Mouse (Mus musculus): ENCODE measurements around the gene Capn15.
A peak's percentile ranks its signal among the peaks of the same experiment; 100 is the strongest.

Capn15 gene

DNA sequence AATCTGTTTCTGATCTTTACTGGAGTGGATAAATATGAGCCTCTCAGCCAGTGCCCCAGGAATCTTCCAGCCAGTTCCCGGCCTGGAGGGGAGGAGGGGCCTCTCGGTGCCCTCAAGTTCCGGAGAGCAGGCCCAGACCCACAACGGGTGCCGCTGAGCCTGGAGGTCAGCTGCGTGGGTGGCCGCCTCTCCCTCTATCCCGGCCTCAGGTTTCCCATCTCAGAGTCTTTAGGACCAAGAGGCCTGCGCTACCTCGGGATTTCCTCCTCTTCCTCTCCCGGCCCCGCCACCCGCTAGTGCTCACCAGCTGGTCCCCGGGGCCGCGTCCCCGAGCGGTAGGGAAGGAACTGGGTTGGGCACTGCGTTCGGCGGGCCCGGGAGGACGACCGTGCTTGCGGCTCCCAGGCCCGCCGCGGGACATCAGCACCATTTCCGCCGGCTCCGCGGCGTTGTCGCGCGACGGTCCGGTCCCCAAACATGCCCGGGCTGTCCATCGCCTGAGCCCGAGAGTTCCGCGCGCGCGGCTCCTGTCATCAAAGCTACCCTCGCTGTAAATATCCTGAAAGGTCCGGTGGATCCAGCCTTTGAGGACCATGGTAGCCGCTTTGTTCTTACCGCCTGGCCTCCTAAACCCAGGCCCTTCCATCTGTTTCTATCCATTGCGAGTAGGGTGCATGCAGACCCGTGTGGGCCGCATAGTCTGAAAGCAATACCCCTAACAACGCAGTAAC is 43.9 kb downstream of the Capn15 start:
- DNase-seq (ENCODE audit: low read depth, low spot score) = peak; percentile 77

DNA sequence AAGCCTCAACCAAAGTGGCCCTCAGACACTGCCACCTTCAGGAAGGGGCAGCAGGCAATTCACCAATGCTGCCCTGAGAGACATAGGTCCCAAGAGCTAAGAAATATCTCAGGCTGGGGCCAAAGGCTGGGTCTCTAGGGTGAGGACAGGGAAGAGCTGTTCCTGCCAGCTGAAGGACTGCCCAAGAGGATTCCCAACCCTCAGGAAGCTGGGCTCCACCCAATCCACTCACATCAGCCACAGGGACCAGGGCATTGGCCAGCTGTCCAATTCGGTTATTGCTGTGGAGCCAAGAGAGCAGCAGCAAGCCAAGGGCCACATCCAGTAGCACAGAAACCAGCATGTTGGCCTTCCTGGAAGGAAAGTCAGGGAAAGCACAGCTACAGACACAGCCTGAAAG is 51.1 kb downstream of the Capn15 start:
- peaks cover 11% of the 10 kb centered on the region for H3K36me3 ChIP-seq (ENCODE audit: control insufficient read depth, insufficient read depth, low read length, poor library complexity, severe bottlenecking)
- no peaks in the 10 kb centered on the region for H3K27me3 ChIP-seq (ENCODE audit: control insufficient read depth, insufficient read depth, low read length, poor library complexity, severe bottlenecking)
- no peak for DNase-seq (ENCODE audit: low read depth, low spot score)

More for the DNA sequence above, 43.9 kb downstream of the Capn15 start:
- Histone ChIP-seq H3K27me3 (ENCODE audit: control insufficient read depth, insufficient read depth, low read length, poor library complexity, severe bottlenecking) (no peaks in the 10 kb centered on the region), H3K36me3 (ENCODE audit: control insufficient read depth, insufficient read depth, low read length, poor library complexity, severe bottlenecking) (no peaks in the 10 kb centered on the region)

DNA sequence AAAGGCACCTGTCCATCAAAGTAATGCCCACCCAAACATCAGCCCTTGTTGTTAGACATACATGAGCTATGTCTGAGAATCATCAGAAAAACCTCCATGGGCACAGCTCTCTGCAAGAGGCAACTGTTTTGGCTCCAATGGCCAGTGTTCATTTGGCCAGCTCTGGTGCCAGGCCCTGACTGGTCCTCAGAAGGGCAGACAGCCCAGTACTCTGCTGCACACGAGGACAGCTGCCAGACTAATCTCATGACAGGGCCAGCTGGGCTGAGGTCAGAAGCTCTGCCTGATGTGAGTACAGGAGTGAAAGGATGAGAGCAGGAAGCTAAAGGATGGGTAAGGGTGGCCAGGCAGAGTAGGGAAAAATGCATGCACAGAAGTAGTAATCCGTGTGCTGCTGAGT is 60.2 kb downstream of the Capn15 start:
- Histone ChIP-seq H3K36me3 (ENCODE audit: control insufficient read depth, insufficient read depth, low read length, poor library complexity, severe bottlenecking) (no peaks in the 10 kb centered on the region; the same call in 1 of the 2 replicates), H3K27me3 (ENCODE audit: control insufficient read depth, insufficient read depth, low read length, poor library complexity, severe bottlenecking) (no peaks in the 10 kb centered on the region)
- DNase-seq (ENCODE audit: low read depth, low spot score) = no peak

DNA sequence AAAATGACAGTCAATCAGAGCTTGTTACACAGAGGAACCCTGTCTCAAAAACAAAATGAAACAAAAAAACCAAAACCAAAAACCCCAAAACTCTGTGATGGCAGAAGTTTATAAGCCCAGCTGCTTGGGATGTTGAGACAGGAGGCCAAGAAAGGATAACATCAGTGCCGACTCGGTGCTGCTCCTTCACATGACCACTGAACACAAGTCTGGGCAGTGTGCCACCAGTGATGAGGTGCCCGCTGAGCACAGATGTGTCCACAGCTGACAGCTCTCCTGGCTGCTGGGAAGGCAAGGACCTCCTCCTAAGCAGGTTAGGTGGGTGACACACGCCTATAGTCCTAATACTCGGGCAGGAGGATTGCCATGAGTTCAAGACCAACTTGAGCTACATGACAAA is 63.5 kb downstream of the Capn15 start:
- Histone ChIP-seq H3K36me3 (ENCODE audit: control insufficient read depth, insufficient read depth, low read length, poor library complexity, severe bottlenecking) (no peaks in the 10 kb centered on the region), H3K27me3 (ENCODE audit: control insufficient read depth, insufficient read depth, low read length, poor library complexity, severe bottlenecking) (no peaks in the 10 kb centered on the region)
- DNase-seq (ENCODE audit: low read depth, low spot score) = no peak

DNA sequence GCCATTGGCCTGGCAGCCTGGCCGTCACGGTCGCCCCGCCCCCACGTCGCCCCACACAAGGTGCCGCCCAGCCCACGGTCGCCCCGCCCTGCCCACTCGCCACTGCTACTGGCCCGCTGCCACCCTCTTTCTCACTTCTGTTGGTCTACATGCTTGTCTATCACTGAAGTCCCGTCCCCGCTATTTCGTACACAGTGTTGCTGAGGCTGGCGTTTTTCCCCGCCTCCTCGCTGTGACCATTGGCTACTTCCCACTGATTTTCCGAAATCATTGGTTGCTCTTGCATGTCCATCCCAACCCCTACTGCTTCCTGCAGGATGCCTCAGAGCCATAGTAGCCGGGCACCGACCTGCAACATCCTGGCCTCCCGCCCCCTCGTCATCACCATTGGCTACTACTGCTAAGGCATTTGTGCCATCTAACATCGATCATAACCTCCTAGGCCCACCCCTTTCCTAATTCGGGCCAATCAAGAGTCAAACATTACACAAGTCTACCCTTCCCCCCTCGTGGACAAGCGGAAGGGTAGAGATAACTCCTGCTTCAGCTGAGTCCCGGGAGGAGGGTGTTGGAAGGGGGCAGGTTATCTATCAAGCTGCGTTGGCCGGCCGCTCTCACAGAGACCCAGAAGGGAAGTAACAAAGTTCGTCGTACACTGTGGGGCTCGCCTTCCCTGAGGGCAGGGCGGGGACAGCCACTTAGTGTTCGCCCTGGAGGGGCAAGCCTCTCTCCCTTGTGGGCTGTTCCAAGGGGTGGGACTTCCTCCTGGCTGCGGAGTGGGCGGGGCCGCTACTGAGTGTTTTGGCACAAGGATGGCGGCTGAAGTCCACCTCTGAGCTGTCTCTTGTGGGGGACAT is 65.6 kb downstream of the Capn15 start:
- H3K36me3 ChIP-seq (ENCODE audit: control insufficient read depth, insufficient read depth, low read length, poor library complexity, severe bottlenecking) = no peaks in the 10 kb centered on the region
- no peaks in the 10 kb centered on the region for H3K27me3 ChIP-seq (ENCODE audit: control insufficient read depth, insufficient read depth, low read length, poor library complexity, severe bottlenecking)
- peak; percentile 100 for DNase-seq (ENCODE audit: low read depth, low spot score)

DNA sequence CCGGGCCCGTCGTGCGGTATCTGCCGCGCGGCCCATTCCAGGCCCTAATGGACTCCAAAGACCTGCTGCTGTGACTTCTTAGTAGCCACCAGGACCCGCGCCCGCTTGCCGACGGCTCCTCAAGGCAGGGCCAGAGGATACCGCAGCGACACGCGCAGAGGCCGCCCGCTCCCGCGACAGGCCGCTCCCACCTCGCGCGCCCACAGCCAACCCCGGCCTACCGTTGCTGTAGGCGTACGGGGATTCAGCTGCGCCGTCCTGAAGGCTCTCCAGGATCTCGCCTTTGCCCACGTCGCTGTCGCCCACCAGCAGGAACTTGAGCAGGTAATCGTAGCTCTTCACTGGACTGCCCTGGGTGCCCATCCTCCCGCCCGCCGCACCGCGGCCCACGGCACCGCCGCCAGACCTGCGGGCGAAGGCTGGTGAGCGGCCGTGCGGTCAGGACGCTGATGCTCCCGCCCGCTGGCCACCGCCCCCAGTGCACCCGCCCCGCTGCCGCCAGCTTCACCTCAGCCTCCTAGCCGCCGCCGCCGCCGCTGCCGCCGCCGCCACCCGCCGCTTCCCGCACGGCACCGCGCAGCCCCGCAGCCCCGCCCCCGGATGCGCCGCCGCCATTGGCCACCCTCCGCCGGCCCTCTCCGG is 66.3 kb downstream of the Capn15 start, which contains the start of gene Rab40c:
Gene Rab40c, minus strand, starts transcription at position 584 of the 642 bp plus-strand sequence.
- H3K27me3 ChIP-seq (ENCODE audit: control insufficient read depth, insufficient read depth, low read length, poor library complexity, severe bottlenecking) = no peaks in the 10 kb centered on the region

DNA sequence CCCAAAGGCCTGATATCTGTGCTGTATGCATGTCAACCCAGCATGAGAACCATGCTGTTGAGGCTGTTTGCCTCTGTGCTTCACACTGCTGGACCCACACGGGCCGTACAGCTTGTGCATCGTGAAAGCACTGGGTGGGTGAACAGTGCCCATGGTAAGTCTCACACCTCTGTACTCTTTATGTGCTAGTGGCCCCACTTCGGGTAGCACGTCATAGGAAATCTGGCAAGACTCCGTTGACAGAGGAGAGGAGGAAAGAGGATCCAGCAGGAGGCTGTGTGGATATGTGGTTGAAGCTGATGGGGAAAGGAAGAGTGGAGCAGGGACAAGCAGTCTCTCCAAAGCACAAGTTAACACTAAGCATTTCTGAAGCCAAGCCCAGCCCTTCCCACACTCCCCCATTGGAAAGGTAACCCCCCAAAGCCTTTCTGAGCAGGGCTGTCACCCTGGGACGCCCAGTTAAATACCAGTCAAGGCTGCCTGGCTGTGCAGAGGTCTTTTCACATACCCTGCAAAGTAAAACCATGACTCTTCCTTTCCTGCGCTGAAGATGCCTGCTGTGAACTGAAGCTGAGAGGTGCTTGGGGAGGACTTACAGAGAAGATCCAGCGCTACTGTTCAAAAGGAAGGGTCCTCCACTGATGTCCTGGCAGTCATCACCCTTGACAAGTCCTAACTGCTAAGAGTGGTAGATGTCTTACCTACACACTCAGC is 67.4 kb downstream of the Capn15 start:
- Histone ChIP-seq H3K27me3 (ENCODE audit: control insufficient read depth, insufficient read depth, low read length, poor library complexity, severe bottlenecking) (no peaks in the 10 kb centered on the region), H3K36me3 (ENCODE audit: control insufficient read depth, insufficient read depth, low read length, poor library complexity, severe bottlenecking) (no peaks in the 10 kb centered on the region; the same call in 1 of the 2 replicates)
- no peak for DNase-seq (ENCODE audit: low read depth, low spot score)

More for the DNA sequence above, 66.3 kb downstream of the Capn15 start, which contains the start of gene Rab40c:
- no peak for DNase-seq (ENCODE audit: low read depth, low spot score)
- no peaks in the 10 kb centered on the region for H3K36me3 ChIP-seq (ENCODE audit: control insufficient read depth, insufficient read depth, low read length, poor library complexity, severe bottlenecking)

DNA sequence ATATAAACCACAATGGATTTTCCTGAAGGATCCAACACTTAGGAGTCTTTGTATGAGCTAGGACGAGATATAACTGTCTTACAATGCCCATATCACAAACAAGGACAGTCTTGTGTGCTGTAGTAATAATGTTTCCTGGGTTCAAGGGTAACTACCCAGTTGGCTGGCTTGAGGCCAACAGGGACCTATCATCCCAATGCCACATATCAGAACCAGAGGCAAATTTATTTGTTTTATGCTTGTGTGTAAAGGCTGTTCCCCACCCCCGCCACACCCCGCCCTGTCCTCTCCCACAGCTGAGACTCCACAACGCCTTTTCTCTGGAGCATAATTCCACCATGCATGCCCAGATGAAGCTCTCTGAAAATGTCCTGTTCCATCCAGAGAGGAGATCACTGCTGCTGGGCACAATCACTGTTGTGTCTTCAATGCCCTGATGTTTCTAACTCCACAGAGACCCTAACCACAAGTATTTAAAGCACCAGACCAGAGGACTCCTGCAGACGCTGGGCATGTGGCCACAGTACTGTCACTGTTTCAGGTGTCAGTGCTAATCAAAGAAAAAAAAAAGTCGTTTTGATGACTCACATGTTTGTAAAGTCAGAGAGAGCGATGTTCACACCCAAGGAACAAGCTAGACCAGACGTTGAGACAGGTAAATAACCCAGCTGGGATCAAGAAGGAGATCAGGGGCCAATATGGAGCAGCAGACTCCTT is 68.5 kb downstream of the Capn15 start:
- Histone ChIP-seq H3K27me3 (ENCODE audit: control insufficient read depth, insufficient read depth, low read length, poor library complexity, severe bottlenecking) (no peaks in the 10 kb centered on the region), H3K36me3 (ENCODE audit: control insufficient read depth, insufficient read depth, low read length, poor library complexity, severe bottlenecking) (no peaks in the 10 kb centered on the region; the same call in 1 of the 2 replicates)
- DNase-seq (ENCODE audit: low read depth, low spot score) = no peak

DNA sequence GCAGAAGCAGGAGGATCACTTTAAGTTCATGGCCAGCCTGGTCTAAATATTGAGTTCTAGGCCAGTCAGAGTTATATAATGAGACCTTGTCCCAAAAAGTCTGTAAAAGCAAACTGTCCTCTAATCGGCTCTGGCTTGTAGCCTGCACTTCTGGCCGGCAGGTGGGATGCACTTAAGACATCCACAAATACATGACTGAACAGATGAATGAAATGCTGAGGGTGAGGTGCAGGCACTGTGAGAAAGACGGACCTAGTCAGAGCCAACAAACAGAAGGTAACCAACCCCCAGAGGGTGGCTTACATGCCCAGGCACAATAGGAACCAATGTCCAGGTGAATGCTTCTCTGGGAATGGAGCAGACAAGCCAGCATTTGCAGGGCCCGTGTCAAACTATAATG is 71.3 kb downstream of the Capn15 start:
- no peaks in the 10 kb centered on the region; the same call in none of the 2 replicates for H3K36me3 ChIP-seq (ENCODE audit: control insufficient read depth, insufficient read depth, low read length, poor library complexity, severe bottlenecking)
- H3K27me3 ChIP-seq (ENCODE audit: control insufficient read depth, insufficient read depth, low read length, poor library complexity, severe bottlenecking) = no peaks in the 10 kb centered on the region
- DNase-seq (ENCODE audit: low read depth, low spot score) = no peak

DNA sequence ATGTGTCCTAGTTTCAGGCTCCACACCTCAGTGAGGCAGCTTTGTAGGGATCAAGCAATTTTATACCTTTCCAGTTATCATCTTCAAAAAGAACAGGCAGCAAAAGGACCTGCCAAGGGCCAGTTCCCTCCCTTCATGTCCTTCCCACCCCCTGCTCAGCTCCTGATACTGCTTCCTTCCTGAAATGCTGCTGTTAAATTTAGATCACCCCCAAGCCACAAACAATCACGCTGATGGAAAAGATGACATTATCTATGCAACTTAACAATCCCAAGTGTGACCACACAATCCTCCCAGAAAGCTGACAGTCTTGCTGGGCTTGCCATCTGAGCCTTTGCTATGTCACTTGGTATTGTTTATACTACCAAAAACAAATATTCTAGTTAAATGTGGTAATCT is 71.7 kb downstream of the Capn15 start:
- no peaks in the 10 kb centered on the region for H3K27me3 ChIP-seq (ENCODE audit: control insufficient read depth, insufficient read depth, low read length, poor library complexity, severe bottlenecking)
- no peaks in the 10 kb centered on the region; the same call in none of the 2 replicates for H3K36me3 ChIP-seq (ENCODE audit: control insufficient read depth, insufficient read depth, low read length, poor library complexity, severe bottlenecking)
- DNase-seq (ENCODE audit: low read depth, low spot score) = no peak

DNA sequence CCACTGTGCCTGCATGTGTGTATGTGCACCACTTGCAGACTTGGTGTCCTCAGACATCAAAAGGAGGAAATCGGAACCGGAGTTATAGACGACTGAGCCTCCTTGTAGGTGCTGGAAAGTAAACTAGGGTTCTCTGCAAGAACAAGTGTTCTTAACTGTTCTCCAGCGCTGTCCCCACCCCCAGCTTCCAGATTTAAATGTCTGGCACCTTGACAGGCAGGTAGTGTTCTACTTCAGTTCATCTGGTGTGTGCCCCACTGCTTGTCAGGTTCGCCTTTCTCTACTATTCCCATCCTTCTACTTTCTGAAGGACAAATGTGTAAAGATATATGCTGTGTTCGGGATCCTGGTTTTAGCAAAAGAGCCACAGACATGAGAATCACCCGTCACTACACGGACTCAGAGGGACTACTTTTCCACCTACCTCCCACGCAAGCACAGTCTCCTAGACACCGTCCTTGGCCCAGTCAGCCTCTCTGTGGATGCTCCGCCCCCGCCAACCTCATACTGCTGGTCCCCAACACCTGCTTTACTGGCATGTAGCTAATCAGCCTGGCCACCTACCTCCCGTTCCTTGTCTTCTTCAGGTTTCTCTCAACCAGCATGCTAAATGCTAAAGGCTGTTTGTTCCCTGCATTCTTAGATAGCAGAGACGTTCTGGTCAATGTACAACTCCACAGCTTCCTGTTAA is 72.3 kb downstream of the Capn15 start:
- Histone ChIP-seq H3K27me3 (ENCODE audit: control insufficient read depth, insufficient read depth, low read length, poor library complexity, severe bottlenecking) (no peaks in the 10 kb centered on the region), H3K36me3 (ENCODE audit: control insufficient read depth, insufficient read depth, low read length, poor library complexity, severe bottlenecking) (no peaks in the 10 kb centered on the region; the same call in none of the 2 replicates)
- DNase-seq (ENCODE audit: low read depth, low spot score) = no peak

DNA sequence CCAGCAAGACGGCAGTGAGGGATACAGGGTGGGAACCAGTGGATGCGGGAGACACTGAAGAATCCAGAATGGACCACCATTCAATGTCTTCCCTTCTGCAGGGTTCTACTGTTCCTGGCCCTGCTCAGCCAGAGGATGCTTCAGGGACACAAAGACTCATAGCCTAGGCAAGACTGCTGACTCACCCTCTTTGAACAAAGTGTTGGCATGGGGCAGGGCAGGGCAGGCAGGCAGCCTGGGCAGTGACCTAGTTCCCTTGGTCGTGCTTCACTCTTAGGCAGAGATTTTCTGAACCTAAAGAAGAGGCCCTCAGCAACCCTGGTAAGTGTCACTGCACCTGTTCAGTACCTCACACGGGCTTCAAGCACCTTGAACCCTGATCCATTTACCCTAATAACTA is 73.8 kb downstream of the Capn15 start:
- DNase-seq (ENCODE audit: low read depth, low spot score) = no peak
- Histone ChIP-seq H3K27me3 (ENCODE audit: control insufficient read depth, insufficient read depth, low read length, poor library complexity, severe bottlenecking) (no peaks in the 10 kb centered on the region), H3K36me3 (ENCODE audit: control insufficient read depth, insufficient read depth, low read length, poor library complexity, severe bottlenecking) (no peaks in the 10 kb centered on the region; the same call in none of the 2 replicates)

All from splenic B cell, adult 2 months (primary cell).